Mouse (Mus musculus) megakaryocyte, adult 5-6 weeks (primary cell): ENCODE measurements at regions not wholly inside any gene's neighbourhood (a gene's known extent, or its start where the extent isn't known, plus 50 kb on each side); places are given as distances from the start of the nearest gene placed in this dataset.

Experiments used
- ATAC-seq: 2 replicates; pipeline ENCODE4 v1.8.0; 2016; ENCODE audit warnings: mild to moderate bottlenecking, inconsistent platforms; ENCODE audit not compliant: poor library complexity, severe bottlenecking

DNA sequence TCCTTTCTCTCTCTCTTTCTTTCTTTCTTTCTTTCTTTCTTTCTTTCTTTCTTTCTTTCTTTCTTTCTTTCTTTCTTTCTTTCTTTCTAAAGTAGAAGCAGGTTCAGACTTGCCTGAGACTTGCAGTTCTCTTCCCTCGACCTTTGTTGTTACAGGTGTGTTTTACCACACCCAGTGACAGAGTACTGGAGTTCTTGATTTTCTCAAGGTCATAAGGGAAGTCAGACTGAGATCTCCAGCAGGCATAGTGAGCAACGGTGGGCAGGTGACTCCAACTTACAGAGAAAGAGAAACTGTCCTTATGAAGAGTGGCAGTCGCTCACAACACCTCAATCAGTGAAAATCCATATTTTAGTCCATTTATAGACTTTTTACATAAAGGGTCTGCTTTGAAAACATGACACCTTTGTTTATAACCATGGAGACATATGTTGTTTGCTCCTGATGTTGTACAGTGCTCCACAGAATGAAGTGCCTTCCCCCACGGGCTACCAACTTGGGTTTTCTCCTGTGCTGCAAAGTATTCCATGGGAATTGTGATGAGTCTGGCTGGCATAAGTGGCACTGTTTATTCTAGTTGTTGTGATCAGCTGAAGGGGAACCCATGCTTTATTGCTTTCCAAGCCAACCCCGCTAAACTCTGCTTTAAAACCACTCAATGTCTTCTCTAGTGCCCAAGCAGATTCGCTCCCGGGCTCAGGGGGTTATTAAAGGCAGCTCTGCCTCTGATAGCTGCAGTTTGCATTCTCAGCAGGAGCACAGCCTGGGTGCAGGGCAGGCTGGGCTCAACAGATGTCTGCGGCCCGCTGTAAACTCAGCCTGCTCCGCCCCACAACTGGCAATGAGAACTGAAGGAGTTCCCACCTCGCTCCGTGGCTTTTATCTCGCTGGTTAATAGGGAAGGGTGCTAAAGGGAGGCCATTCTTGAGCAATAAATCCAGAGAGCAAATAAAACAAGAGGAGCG lies 132.6 kb upstream of the Jade1 start:
- no peak for ATAC-seq

DNA sequence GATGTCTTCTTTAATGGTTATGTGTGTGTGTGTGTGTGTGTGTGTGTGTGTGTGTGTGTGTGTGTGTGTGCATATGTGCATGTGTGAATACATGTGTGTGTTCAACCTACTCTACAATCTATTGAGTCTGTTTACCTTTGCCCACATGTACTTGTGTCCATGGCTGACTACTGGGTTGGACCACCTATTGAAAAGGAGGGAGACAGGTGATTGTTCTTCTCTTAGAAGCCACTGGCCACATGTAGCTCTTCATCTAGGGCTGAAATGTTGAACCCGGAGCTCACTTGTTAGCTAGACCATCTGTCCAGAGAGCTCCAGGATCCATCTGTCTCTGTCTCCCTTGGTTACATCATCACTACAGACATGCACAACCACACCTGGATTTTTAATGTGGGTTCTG lies 141.8 kb upstream of the Jade1 start:
- ATAC-seq, result no peak

DNA sequence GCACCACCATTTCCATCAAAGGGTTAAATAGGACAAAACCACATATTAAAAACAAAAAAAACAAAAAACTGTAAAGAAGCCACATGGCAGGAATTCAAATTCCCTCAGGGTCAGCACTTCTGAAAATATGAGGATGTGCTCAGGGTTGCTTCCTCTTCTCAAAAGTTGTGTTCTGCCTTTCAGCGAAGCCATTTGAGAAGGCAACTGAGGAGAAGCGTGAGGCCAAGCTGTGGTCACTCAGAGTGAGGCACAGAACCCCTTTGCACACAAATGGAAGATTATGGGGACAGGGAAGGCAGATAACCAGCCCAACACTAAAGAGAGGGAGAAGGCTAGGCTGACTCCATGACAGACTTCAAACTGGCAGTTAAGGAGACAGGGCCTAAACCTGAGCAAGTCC lies 142.8 kb upstream of the Jade1 start:
- ATAC-seq, result peak; percentile 43

DNA sequence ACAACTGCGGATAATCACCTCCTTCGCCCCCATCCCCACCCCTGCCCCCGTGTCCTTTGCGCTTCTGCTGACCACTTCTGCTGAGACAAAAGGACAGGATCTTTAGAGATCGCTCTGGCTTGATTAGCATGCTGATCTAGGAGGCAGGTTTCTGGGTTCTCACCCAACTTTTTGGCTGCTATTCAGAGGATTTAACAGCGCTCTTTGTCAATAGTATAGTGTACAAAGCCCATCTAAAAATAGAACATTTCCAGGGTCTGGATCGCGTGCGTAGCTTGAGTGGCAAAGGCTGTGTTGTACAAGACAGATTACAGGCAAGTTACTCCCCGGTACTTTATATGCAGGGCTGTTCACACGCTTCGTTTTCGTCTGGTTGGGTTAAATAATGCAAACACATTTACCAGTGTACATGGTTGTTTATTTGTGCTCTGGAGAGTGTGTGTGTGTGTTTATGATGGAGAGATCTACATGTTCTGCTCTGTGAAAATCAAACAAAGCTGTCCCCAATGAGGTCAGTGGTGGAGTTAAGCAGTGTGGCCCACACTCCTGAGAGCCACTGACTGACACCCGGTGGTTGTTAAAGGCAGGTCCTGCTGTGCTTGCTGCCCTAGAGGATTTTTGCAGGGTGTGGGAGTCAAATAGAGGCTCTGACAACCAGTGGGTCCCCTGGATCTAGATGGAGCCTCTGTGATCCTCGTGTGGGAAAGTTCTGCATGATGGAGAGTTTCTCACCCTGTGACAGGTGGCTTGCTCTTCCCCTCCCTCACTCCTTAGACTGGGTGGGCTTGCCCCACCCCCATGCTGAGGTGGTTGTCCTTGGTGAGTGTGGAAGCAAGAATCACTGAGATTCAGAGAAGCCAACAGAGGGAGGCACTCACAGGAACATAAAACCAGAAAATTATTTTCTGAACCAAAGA lies 146.5 kb upstream of the Jade1 start:
- ATAC-seq, result no peak

DNA sequence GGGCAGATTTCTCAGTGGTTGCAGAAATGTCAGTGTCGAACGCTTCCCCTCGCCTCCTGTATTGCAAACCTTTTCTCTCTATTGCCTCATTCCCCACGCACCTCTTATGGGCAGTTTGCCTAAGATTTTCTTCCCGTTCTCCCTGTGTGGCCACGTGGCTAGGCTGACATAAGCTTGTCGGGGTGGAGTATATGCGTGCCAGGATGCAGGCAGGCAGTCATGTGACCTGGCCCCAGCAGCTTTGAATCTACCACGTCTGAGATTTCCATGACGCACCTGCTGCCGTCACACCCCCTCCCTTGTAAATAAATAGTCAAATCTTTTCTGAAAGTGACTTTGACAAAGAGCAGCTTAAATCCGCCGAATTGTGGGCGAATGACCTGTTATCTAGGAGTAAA lies 147.1 kb upstream of the Jade1 start:
- ATAC-seq, result peak; percentile 88

DNA sequence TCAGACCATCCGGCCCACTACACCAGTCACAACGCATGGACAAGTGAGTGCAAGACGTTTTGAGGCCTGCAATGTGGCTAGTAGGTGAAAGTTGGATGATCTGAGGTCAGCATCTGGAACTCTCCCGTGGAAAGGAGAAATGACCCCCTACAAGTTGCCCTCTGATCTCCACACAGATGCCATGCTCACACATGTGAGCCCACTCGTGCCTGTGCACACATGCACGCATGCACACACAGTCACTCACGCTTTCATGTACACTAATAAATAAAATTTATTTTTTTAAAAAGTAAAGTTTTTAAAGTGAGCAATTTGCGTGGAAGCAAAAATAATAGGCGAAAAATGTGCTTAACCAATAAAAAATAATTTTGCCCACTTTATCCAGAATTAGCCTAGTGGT lies 147.5 kb upstream of the Jade1 start:
- no peak for ATAC-seq

DNA sequence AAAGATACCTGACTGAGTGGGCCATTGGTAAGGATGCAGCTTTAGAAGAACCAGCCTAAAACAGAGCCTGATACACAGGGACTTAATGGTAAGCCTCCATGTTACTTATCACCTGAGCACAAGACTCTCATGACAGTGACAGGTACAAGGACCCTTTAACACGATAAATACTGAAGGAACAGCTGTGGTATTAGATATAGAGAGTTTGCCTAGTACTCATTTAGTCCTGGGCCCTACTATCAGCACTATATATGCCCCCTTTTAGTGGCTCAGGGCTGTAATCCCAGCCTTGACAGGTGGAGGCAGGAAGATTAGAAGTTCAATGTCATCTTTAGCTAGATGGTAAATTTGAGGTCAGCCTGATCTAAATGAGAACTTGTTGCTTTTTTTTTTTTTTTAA lies 148.0 kb upstream of the Jade1 start:
- ATAC-seq, result no peak

DNA sequence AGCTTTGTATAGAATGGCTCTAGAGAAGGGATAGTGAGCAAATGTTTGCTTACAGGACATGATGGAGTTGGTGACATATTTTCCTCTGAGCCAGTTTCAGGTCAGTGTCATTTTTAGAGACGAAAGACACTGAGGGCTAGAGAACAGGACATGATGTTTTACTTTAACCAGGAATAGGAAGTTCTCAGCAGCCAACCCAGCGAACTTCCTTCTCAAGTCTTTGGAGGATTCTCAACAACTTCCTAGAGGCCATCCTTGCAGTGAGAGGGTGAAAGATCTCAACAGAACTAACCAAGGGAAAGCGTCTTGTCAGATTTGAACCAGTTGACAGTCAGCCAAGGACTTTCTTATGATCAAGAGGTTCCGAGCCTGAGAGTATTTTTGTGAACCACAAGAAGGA lies 153.7 kb upstream of the Jade1 start:
- no peak for ATAC-seq

DNA sequence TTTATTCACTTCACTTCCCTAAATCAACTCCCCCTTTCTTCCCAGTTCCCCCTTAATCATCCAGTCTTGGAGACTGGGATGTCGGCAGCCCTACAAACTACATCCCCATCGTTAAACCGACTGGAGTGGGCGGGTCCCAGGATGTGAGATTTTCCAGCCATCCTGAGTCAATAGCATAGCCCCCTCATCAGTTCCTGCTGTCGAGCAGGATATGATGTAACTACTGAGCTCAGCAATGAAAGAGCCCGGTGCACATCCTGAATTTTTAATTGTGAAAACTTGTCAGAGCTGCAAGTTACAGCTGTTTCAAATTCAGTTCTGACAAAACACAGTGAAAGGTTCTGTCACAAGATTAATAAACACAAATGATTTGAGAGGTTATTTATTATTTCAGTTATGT lies 165.7 kb upstream of the Jade1 start:
- ATAC-seq, result peak; percentile 90

DNA sequence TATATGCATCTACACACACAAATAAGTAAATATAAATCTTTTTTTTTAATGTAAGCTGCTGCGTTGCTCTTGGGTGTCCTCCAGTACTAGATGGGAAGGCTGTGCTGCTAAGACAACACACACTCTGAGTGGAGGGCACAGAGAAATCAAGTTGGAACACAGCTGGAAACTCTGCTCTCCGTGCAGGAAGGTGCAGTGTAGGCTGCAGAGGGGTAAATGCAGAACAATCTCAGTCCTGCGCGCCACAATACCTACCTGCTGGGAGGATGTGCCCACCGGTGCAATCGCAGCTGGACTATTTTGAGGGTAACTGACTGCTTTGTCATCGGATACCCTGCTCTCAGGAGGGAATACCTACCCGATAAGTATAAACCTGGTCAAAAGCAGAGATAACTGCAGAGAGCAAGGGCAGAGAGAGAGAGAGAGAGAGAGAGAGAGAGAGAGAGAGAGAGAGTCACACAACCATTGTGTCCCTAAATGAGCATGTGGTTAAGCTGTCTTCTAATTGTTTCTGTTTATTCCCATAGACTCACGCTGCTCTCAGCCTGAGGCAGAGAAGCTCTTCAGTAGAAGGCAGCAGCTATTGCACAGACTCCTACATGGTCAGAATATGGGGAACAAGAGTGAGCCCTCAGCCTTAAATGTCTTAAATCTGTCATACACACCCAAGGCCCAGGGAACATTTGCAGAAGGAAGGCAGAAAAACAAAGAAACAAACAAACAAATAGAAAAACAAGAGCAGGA lies 167.9 kb upstream of the Jade1 start:
- no peak for ATAC-seq

DNA sequence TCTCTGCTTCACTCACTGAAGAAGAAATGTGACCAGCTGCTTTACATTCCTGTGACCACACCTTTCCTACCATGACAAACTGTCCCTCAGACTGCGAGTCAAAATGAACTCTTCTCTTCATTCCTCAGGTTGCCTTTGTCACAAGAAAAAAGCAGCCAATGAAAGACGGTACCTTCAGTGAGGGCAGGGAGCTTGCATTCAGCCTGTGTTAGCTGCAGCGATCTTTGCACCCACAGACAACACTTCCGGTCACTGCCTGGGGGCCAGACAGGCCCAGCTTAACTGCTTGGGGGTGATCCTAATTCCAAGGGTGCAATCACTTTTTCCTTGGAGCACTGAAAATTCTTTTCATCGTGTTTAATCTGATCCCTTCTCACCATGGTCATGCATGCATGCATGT lies 169.2 kb upstream of the Jade1 start:
- ATAC-seq, result no peak

DNA sequence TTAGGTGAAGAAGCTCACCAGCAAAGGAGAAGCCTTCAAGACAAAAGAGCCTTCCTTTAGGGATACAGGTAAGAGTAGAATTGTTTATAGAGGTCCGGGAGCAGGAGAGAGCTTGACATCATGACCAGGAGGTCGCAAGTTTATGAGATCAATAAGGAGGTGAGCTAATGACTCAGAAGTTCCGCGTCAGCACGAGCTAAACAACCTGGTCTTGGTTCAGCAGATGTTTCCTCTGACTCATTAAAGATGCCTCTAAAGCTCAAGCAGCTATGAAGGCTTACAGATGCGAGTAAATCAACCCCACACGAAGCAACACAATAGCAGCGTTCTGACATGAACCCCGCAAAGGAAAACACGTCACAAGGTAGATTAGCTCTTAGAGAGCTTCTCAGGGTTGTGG lies 171.1 kb upstream of the Jade1 start:
- ATAC-seq, result no peak

DNA sequence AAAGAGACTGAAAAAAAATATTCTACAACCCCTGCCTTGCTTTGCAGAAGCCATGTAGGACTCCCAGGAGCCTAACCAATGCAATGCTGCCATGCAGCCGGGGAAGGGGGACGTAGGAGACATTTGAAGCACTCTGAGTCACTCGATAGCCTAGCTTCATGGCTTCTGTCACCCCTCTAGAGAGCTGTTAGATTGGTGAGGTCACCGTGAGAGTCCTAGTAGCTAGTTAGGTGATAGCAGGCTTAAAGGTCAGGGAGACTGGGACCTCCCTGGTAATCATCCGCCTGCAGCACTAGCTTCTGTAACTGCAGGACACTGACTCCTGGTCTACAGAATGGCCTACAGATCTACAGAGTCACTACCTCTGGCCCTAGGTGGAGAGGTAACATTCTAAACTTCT lies 177.0 kb upstream of the Jade1 start:
- ATAC-seq, result no peak

DNA sequence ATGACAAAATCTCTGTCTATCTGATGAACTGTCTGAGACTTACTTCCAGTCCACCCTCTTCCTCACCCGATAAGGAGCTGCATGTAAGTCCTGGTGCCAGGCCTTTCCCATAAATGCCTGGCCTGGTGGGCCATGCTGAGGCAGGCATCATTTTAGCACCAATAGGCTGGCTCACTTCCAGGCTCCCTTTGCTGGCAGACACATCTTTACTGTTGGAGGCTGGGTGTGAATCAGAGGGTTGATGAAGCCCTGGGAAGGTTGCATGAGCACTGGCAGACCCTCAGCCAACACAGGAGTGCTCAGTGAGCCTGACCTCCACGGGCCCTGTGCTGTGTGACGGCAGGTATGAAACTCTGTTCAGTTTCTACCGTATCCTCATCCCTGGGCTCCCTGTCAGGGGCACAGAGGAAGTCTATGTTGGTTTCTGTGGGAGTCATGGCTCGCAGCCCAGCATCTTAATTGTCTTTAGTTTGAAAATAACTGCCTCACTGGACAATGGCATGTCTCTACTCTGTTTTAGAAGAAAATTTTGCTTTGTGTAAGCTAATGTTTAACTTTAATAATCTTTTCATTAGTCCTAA lies 177.6 kb upstream of the Jade1 start:
- no peak for ATAC-seq

DNA sequence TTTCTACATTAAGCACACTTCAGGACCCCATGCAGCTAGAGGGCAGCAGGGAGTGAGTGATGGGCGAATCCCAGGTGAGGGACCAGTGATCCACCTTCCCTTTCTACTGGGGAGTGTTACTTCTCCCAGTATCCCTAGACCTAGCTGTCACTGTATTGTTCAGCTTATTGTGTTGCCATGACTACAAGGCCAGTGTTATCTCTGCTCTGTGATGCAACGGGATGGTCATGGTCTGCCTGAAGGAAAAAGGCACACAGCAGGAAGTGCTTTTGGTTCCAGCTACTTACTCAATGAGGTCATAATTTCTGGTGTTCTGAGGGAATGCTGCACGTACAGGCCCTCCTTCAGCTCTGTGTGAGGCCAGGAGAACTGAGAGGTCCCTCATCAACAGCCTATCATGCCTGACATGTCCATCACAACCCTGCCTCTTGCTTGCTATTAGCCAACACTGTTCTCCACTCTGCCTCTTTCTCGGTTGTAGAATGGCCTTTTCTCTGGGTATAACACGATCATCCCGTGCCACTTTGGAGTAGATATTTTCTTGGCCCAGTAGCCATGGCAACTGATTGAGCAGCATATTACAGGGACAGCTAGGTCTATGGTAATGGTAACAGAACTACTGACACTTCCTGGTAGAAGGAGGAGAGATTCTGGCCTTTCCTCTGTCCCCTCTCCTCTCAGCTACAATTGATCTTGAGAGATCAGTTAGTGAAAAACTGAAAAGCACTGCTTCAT lies 178.5 kb upstream of the Jade1 start:
- ATAC-seq, result peak; percentile 77

DNA sequence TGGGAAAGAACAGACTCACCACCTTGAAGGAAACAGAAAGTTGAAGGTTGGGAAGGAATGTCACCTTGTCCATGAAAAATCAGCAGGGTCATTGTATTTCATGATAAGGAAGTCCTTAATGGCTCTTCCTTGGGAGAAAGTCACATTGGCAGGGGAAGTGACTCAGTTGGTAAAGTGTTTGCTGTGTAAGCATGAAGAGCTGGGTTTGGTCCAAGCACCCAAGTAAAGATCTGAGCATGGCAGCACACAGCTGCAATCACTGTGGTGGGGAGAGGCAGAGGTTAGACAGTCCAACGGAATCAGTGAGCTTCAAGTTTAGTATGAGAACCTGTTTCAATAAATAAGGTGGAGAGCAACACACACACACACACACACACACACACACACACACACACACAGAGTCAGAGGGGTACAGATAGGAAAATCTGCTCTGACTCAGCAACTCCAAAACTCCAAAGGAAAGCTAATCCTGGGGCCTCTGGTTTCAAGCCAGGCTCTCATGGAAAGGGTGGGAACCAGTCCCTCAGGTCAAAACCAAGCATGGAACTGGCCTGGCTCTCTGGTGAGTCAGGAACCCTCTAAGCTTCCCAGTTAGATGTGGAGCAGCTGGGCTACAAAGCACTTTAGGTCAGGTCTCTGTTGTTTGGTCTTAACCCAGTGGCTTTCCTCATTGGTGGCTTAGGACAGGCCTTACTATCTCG lies 180.2 kb upstream of the Jade1 start:
- no peak for ATAC-seq

DNA sequence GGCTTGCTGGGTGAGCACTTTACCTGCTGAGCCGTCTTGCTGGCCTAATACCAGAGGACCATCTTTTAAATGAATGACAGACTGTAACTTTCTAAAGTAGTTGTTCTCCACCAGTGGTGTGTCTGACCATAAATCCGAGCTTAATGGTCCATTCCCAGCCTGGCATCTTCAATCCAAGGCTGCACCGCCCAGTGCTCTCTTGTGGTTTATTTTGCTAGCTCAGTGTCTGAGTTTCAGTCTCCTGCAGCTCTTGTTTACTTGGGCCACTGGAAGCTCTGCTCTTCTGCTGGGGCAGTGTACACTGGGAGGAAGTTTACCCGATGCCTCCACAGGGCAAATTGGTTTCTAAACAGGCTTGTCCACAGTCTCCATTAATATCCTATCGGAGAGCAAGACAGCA lies 182.3 kb upstream of the Jade1 start:
- ATAC-seq, result no peak

DNA sequence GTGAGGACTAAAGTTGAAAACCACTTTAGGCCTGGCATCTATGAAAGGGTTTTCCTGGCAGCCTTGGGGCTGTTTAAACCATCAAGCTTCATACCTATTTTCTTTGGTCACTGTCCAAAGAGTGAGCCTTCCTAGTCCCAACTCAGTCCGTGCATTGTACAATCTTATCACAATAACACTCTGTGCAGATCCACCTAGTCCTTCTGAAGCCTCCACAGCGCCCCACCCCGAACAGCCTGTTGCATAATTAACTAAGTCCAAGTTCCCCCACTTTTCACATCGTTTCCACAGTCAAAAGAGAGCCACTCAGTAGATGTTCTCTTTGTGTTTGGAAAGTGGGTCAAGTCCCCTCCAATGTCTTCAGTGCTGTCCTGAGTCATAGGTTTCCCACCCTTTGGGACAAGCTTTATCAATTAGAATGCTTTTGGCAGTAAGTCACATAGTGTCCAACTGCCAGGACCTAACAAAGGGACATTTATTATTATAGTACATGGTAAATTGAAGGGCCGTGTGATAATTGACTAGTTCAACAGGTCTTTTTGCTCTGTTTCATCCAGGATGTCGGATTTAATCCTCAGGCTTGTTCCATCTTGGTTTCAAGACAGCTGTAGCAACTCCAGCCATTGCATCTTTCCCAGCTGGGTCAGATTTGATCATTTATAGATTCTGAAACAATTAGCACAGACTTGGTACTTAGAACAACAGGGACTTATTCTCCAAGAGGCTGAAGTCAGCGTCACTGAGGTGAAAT lies 187.0 kb upstream of the Jade1 start:
- ATAC-seq, result no peak

DNA sequence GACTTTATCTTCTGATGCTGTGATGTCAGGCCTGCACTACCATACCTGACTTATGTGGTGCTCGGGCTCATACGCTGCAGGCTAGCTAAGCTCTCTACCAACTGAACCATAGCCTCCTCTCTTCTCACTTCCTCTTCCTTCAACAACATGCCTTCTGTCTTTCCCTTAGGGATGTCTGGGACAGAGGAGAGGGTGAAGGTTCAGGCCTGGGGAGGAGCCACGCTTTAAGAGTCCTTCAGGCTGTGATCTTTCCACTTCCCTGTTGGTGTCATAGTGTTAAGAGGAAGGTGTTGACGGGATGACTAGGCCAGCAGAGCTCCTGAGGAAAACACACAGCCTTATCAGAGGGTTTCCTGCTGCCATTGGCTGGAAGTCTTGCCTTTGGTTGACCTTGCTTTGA lies 188.8 kb upstream of the Jade1 start:
- ATAC-seq, result peak; percentile 39
